8 mouse cellular contexts compared by ENCODE assay signal in the genomic region with DNA sequence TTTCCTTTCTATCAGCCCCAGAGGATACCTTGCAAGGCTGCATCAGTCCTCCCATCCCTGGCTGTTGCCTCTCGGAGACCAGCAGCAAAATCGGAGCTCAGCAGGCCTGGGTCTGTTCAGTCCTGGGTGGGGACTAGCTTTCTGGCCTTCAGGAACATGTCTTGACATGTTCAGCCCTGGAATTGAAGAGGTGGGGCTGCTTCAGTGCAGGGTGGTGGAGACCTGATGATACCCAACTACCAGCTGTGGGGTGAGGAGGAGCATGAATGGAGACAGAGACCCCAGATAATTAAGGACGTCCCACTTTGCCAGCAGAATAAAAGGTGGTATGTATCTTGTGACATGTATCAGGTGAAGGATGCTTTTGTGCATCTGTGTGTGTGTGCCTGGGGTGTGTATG. TPM values are rescaled to one million over a fixed set of nuclear protein-coding genes. Genes with fewer than 3 reads are reported as not detected.
DNase-seq lines count a peak whose midpoint lies in the region; ATAC-seq and TF ChIP-seq lines count a peak whose summit lies in the region.

TSS of gene Cdkn1a (plus strand) at position 201 of the 400 bp plus-strand sequence.

- no peak within 1 kb of the TSS for H3K9ac ChIP-seq in lung, embryonic 15.5 days
- 0 out of 2 replicates have a peak within 1 kb of the TSS, but pooled peaks have one; percentile 3 for H3K9ac ChIP-seq in intestine, embryonic 16.5 days (ENCODE audit: low read depth, low read length)

- no peak for DNase-seq in lung, postnatal 25 days (ENCODE audit: low spot score)
- no peak for DNase-seq in adrenal gland, postnatal 4 days (ENCODE audit: low spot score in 2 of 2)
- peak in 1 of 2 experiments; percentile 6 for DNase-seq in gastrocnemius, postnatal 36 days
- DNase-seq in embryo, embryonic 9.5 days (ENCODE audit: extremely low spot score): no peak

- peaks cover 25% of the 10 kb centered on the region for H3K27me3 ChIP-seq in lung, embryonic 15.5 days
- no peaks in the 10 kb centered on the region for H3K27me3 ChIP-seq in intestine, embryonic 16.5 days (replicated peaks; ENCODE audit: control insufficient read depth, insufficient read depth, low read length)
- no peaks in the 10 kb centered on the region for H3K27me3 ChIP-seq in myocyte (ENCODE audit: control insufficient read depth, insufficient read depth, insufficient read length)

- H3K9me3 ChIP-seq in lung, embryonic 15.5 days: no peaks in the 10 kb centered on the region
- no peaks in the 10 kb centered on the region for H3K9me3 ChIP-seq in intestine, embryonic 16.5 days (ENCODE audit: control insufficient read depth, low read length)

- H3K4me1 ChIP-seq in lung, embryonic 15.5 days: peaks cover 35% of the 10 kb centered on the region
- H3K4me1 ChIP-seq in intestine, embryonic 16.5 days (ENCODE audit: control insufficient read depth, insufficient read depth, low read length): peaks cover 9% of the 10 kb centered on the region

- no peak within 1 kb of the TSS for H3ac ChIP-seq in myocyte (ENCODE audit: control insufficient read depth, insufficient read length)

- H3K4me2 ChIP-seq in lung, embryonic 15.5 days: no peak within 1 kb of the TSS
- H3K4me2 ChIP-seq in intestine, embryonic 16.5 days (ENCODE audit: low read depth, low read length): no peak within 1 kb of the TSS
- H3K4me2 ChIP-seq in myocyte (ENCODE audit: low read depth): peak within 1 kb of the TSS; percentile 96

- WGBS in lung, embryonic 15.5 days: 65% methylated on average over 3 of the region's 3 CpGs
- WGBS in intestine, embryonic 16.5 days: 62% methylated on average over 3 of the region's 3 CpGs

- no peak for ATAC-seq in lung, embryonic 15.5 days (ENCODE audit: borderline replicate concordance, extremely low read depth, low FRiP score, low TSS enrichment)
- no peak for ATAC-seq in intestine, embryonic 16.5 days
- no peak for ATAC-seq in megakaryocyte-erythroid progenitor cell, adult 5-6 weeks (replicated peaks; ENCODE audit: low FRiP score, low TSS enrichment, poor library complexity, severe bottlenecking)

- H3K4me3 ChIP-seq in lung, embryonic 15.5 days: no peak within 1 kb of the TSS
- no peak within 1 kb of the TSS for H3K4me3 ChIP-seq in intestine, embryonic 16.5 days (ENCODE audit: low read length)
- H3K4me3 ChIP-seq in myocyte: peak within 1 kb of the TSS; percentile 3

- peaks cover 35% of the 10 kb centered on the region for H3K79me2 ChIP-seq in myocyte (ENCODE audit: control insufficient read depth, insufficient read depth)

- no peak within 1 kb of the TSS for H3K27ac ChIP-seq in lung, embryonic 15.5 days
- no peak within 1 kb of the TSS for H3K27ac ChIP-seq in intestine, embryonic 16.5 days (ENCODE audit: low read length)

- intact Hi-C loops in gastrocnemius, postnatal 36 days (cut with DNase I): no loop called here

- TF ChIP-seq POLR2A in myocyte (IDR thresholded peaks at IDR 0.05; ENCODE audit: insufficient read length, low read depth): no peak

- H3K36me3 ChIP-seq in lung, embryonic 15.5 days: no peaks in the 10 kb centered on the region
- no peaks in the 10 kb centered on the region for H3K36me3 ChIP-seq in intestine, embryonic 16.5 days (ENCODE audit: control insufficient read depth, insufficient read depth, low read length)
- H3K36me3 ChIP-seq in myocyte (ENCODE audit: control insufficient read depth, insufficient read depth): peaks cover 2% of the 10 kb centered on the region

TF ChIP-seq in myocyte, 11 proteins besides CTCF, POLR2A, EP300 and RAD21:
- no peak for TF ChIP-seq TCF3 (IDR thresholded peaks at IDR 0.05; ENCODE audit: insufficient read length, low read depth)
- TF ChIP-seq MYOD1 (IDR thresholded peaks at IDR 0.05; ENCODE audit: control insufficient read depth in 1 of 3, insufficient read length in 2 of 3, low read depth in 2 of 3): no peak
- TF ChIP-seq SRF (IDR thresholded peaks at IDR 0.05; ENCODE audit: control insufficient read depth, insufficient read length, low read depth): no peak
- TF ChIP-seq TCF12 (IDR thresholded peaks at IDR 0.05; ENCODE audit: insufficient read depth, poor library complexity, severe bottlenecking): no peak
- TF ChIP-seq MYOG (IDR thresholded peaks at IDR 0.05; ENCODE audit: control insufficient read depth in 1 of 3, insufficient read depth in 1 of 3, insufficient read length in 2 of 3, low read depth in 2 of 3): no peak
- TF ChIP-seq USF1 (IDR thresholded peaks at IDR 0.05; ENCODE audit: low read depth): no peak
- no peak for TF ChIP-seq MAX (IDR thresholded peaks at IDR 0.05; ENCODE audit: low read depth)
- TF ChIP-seq E2F4 (IDR thresholded peaks at IDR 0.05; ENCODE audit: insufficient read depth): no peak

RNA-seq across cellular contexts. Expression of gene Cdkn1a, which starts in this region (rescaled TPM):
- polyA plus RNA-seq in lung, embryonic 15.5 days (2015; fragmentation: Nextera tagmentation; extraction: Ambion mirVana): 28.3 and 30.1 TPM in 2 replicates
- 10 to 100 TPM; 33.7 to 36.0 TPM for total RNA-seq in adrenal gland, postnatal 4 days (2021)
- total RNA-seq in gastrocnemius, postnatal 36 days (2021): 10 to 100 TPM; 17.6 to 27.2 TPM
- polyA plus RNA-seq in intestine, embryonic 16.5 days (2015; fragmentation: Nextera tagmentation; extraction: Ambion mirVana): 107 and 114 TPM in 2 replicates
- 2,069 TPM for polyA plus RNA-seq in myocyte (2012; fragmentation: generic; extraction: Trizol)
- total RNA-seq in megakaryocyte-erythroid progenitor cell, adult 5-6 weeks (2014; fragmentation: Nextera tagmentation): 2.1 and 6.5 TPM in 2 replicates
- 0.95 and 3.5 TPM in 2 replicates for total RNA-seq in megakaryocyte-erythroid progenitor cell, adult 5-6 weeks (2017)

Comparison
In these comparisons a context has a peak if more than half of its experiments do, and no peak if none do; other contexts are left out.
1. RNA of gene Cdkn1a (polyA plus RNA-seq): 2,069 TPM in myocyte (single experiment); 107 to 114 TPM in intestine, embryonic 16.5 days and 28.3 to 30.1 TPM in lung, embryonic 15.5 days; every median in the first group is over 10 times any median in the second.